ENCODE assay signal across 12 mouse cellular contexts in genomic region chr9:57597929-57598382, GRCm38 (mm10). TPM values are rescaled to one million over a fixed set of nuclear protein-coding genes. Genes with fewer than 3 reads are reported as not detected.
DNase-seq lines count a peak whose midpoint lies in the region; ATAC-seq lines count a peak whose summit lies in the region.
"Had no signal": no experiment of that assay in that cellular context is flagged by ENCODE, and none has a peak within 500 bp of the region (broad histone marks: within the 10 kb centered on the region; RNA-seq: fewer than 3 reads in every experiment).

No protein-coding gene starts in this region.

- peak; percentile 39 for DNase-seq in gastrocnemius, postnatal 10 days
- DNase-seq in gastrocnemius, adult 18-20 months (ENCODE audit: low spot score), result no peak
- no peak for DNase-seq in lung, postnatal 10 days
- no peak for DNase-seq in hindbrain, embryonic 14.5 days (ENCODE audit: low spot score)
- no peak for DNase-seq in ovary, postnatal 10 days (ENCODE audit: low spot score)

- H3K36me3 ChIP-seq in lung, embryonic 16.5 days (ENCODE audit: control insufficient read depth, insufficient read depth, low read length), result peaks cover 4% of the 10 kb centered on the region; the same call in 1 of the 2 replicates
- H3K36me3 ChIP-seq in hindbrain, embryonic 14.5 days (replicated peaks; ENCODE audit: control insufficient read depth, insufficient read depth), result peaks cover 26% of the 10 kb centered on the region
- H3K36me3 ChIP-seq in neural tube, embryonic 14.5 days (ENCODE audit: control insufficient read depth, insufficient read depth, low read length), result peaks cover 11% of the 10 kb centered on the region
- 0 out of 2 replicates have a peak, but pooled peaks cover under 1% of the 10 kb centered on the region for H3K36me3 ChIP-seq in intestine, embryonic 16.5 days (ENCODE audit: control insufficient read depth, insufficient read depth, low read length)

- 0 out of 2 replicates have a peak, but pooled peaks have one; percentile 13 for ATAC-seq in lung, embryonic 16.5 days (ENCODE audit: low read depth)
- 0 out of 2 replicates have a peak, but pooled peaks have one; percentile 10 for ATAC-seq in hindbrain, embryonic 14.5 days (ENCODE audit: low FRiP score)
- ATAC-seq in neural tube, embryonic 14.5 days (ENCODE audit: low read depth), result 0 out of 2 replicates have a peak, but pooled peaks have one; percentile 29
- no peak for ATAC-seq in intestine, embryonic 16.5 days
- ATAC-seq: Patski had no signal

- H3K4me3 ChIP-seq in lung, embryonic 16.5 days (ENCODE audit: low read length), result no peak overlapping the region
- H3K4me3 ChIP-seq in hindbrain, embryonic 14.5 days (replicated peaks; ENCODE audit: low read length), result no peak overlapping the region
- H3K4me3 ChIP-seq in neural tube, embryonic 14.5 days (ENCODE audit: low read depth, low read length), result no peak overlapping the region
- H3K4me3 ChIP-seq in intestine, embryonic 16.5 days (ENCODE audit: low read length), result no peak overlapping the region
- H3K4me3 ChIP-seq: hindbrain, embryonic 15.5 days; left cerebral cortex, adult 2 months; lung, embryonic 15.5 days had no signal

- no peak overlapping the region for H3K9ac ChIP-seq in lung, embryonic 16.5 days (ENCODE audit: low read length)
- H3K9ac ChIP-seq in hindbrain, embryonic 14.5 days, result no peak overlapping the region
- H3K9ac ChIP-seq in neural tube, embryonic 14.5 days (replicated peaks; ENCODE audit: low read depth, low read length), result no peak overlapping the region
- H3K9ac ChIP-seq in intestine, embryonic 16.5 days (ENCODE audit: low read depth, low read length), result no peak overlapping the region
- H3K9ac ChIP-seq: hindbrain, embryonic 15.5 days; lung, embryonic 15.5 days had no signal

- 20% methylated on average over 4 of the region's 4 CpGs for WGBS in lung, embryonic 16.5 days
- 23% methylated on average over 4 of the region's 4 CpGs for WGBS in hindbrain, embryonic 14.5 days
- WGBS in neural tube, embryonic 14.5 days, result 23% methylated on average over 4 of the region's 4 CpGs
- WGBS in intestine, embryonic 16.5 days, result 27% methylated on average over 4 of the region's 4 CpGs

- no peaks in the 10 kb centered on the region for H3K9me3 ChIP-seq in lung, embryonic 16.5 days (ENCODE audit: control insufficient read depth, low read length)
- H3K9me3 ChIP-seq in hindbrain, embryonic 14.5 days (ENCODE audit: control insufficient read depth, low read length), result no peaks in the 10 kb centered on the region
- no peaks in the 10 kb centered on the region for H3K9me3 ChIP-seq in neural tube, embryonic 14.5 days (ENCODE audit: control insufficient read depth, low read length)
- H3K9me3 ChIP-seq in intestine, embryonic 16.5 days (ENCODE audit: control insufficient read depth, low read length), result no peaks in the 10 kb centered on the region
- H3K9me3 ChIP-seq: hindbrain, embryonic 15.5 days; lung, embryonic 15.5 days had no signal

- peaks cover 14% of the 10 kb centered on the region for H3K4me1 ChIP-seq in lung, embryonic 16.5 days (replicated peaks; ENCODE audit: control insufficient read depth, insufficient read depth, low read length)
- H3K4me1 ChIP-seq in hindbrain, embryonic 14.5 days (replicated peaks; ENCODE audit: control insufficient read depth, insufficient read depth, low read length), result peaks cover 21% of the 10 kb centered on the region
- H3K4me1 ChIP-seq in neural tube, embryonic 14.5 days (ENCODE audit: control insufficient read depth, insufficient read depth, low read length), result no peaks in the 10 kb centered on the region
- H3K4me1 ChIP-seq in intestine, embryonic 16.5 days (ENCODE audit: control insufficient read depth, insufficient read depth, low read length), result peaks cover 27% of the 10 kb centered on the region

- no peak overlapping the region for H3K27ac ChIP-seq in lung, embryonic 16.5 days (ENCODE audit: low read length)
- no peak overlapping the region for H3K27ac ChIP-seq in hindbrain, embryonic 14.5 days
- H3K27ac ChIP-seq in neural tube, embryonic 14.5 days (ENCODE audit: low read depth, low read length), result no peak overlapping the region
- no peak overlapping the region for H3K27ac ChIP-seq in intestine, embryonic 16.5 days (ENCODE audit: low read length)
- H3K27ac ChIP-seq: hindbrain, embryonic 15.5 days; left cerebral cortex, adult 2 months; lung, embryonic 15.5 days had no signal

- no peak overlapping the region for H3K4me2 ChIP-seq in lung, embryonic 16.5 days (ENCODE audit: low read depth, low read length)
- no peak overlapping the region for H3K4me2 ChIP-seq in hindbrain, embryonic 14.5 days (replicated peaks)
- H3K4me2 ChIP-seq in neural tube, embryonic 14.5 days (ENCODE audit: low read depth, low read length), result no peak overlapping the region
- no peak overlapping the region for H3K4me2 ChIP-seq in intestine, embryonic 16.5 days (ENCODE audit: low read depth, low read length)
- H3K4me2 ChIP-seq: hindbrain, embryonic 15.5 days; lung, embryonic 15.5 days had no signal

- no peaks in the 10 kb centered on the region for H3K27me3 ChIP-seq in lung, embryonic 16.5 days (ENCODE audit: control insufficient read depth, insufficient read depth, low read depth, low read length)
- no peaks in the 10 kb centered on the region for H3K27me3 ChIP-seq in hindbrain, embryonic 14.5 days (ENCODE audit: control insufficient read depth, insufficient read depth, low read length)
- H3K27me3 ChIP-seq in neural tube, embryonic 14.5 days (ENCODE audit: control insufficient read depth, insufficient read depth, low read length), result no peaks in the 10 kb centered on the region
- no peaks in the 10 kb centered on the region for H3K27me3 ChIP-seq in intestine, embryonic 16.5 days (replicated peaks; ENCODE audit: control insufficient read depth, insufficient read depth, low read length)
- H3K27me3 ChIP-seq: hindbrain, embryonic 15.5 days; lung, embryonic 15.5 days; Patski had no signal

RNA-seq across cellular contexts. Expression of gene Cplx3, which starts 8.1 kb away (rescaled TPM):
- total RNA-seq in gastrocnemius, postnatal 10 days (2021), result not detected
- total RNA-seq in gastrocnemius, adult 18-20 months (2021), result not detected
- not detected in 2 replicates for polyA plus RNA-seq in lung, embryonic 16.5 days (2015; fragmentation: Nextera tagmentation; extraction: Ambion mirVana)
- 0.51 TPM in 1 of 2 replicates, not detected in the other for polyA plus RNA-seq in hindbrain, embryonic 14.5 days (2014; fragmentation: Nextera tagmentation; extraction: Ambion mirVana)
- polyA plus RNA-seq in neural tube, embryonic 14.5 days (2014; fragmentation: Nextera tagmentation; extraction: Ambion mirVana), result 0.13 TPM in 1 of 2 replicates, not detected in the other
- not detected in 2 replicates for polyA plus RNA-seq in intestine, embryonic 16.5 days (2015; fragmentation: Nextera tagmentation; extraction: Ambion mirVana)
- polyA plus RNA-seq: lung, embryonic 15.5 days had no signal

RNA-seq across cellular contexts. Expression of gene Ulk3, which starts 8.7 kb away (rescaled TPM):
- total RNA-seq in gastrocnemius, postnatal 10 days (2021), result 10 to 100 TPM in 1 of 2 experiments, 1 to 10 TPM in 1; 7.6 to 12.2 TPM
- 1 to 10 TPM; 3.3 to 3.8 TPM for total RNA-seq in gastrocnemius, adult 18-20 months (2021)
- polyA plus RNA-seq in lung, embryonic 16.5 days (2015; fragmentation: Nextera tagmentation; extraction: Ambion mirVana), result 17.3 and 17.9 TPM in 2 replicates
- polyA plus RNA-seq in hindbrain, embryonic 14.5 days (2014; fragmentation: Nextera tagmentation; extraction: Ambion mirVana), result 18.7 and 19.4 TPM in 2 replicates
- polyA plus RNA-seq in neural tube, embryonic 14.5 days (2014; fragmentation: Nextera tagmentation; extraction: Ambion mirVana), result 26.1 and 28.4 TPM in 2 replicates
- polyA plus RNA-seq in intestine, embryonic 16.5 days (2015; fragmentation: Nextera tagmentation; extraction: Ambion mirVana), result 18.0 and 19.0 TPM in 2 replicates

RNA-seq across cellular contexts. Expression of gene Lman1l, which starts 22.6 kb away (rescaled TPM):
- not detected for total RNA-seq in gastrocnemius, postnatal 10 days (2021)
- not detected for total RNA-seq in gastrocnemius, adult 18-20 months (2021)
- polyA plus RNA-seq in lung, embryonic 16.5 days (2015; fragmentation: Nextera tagmentation; extraction: Ambion mirVana), result not detected in 2 replicates
- not detected in 2 replicates for polyA plus RNA-seq in hindbrain, embryonic 14.5 days (2014; fragmentation: Nextera tagmentation; extraction: Ambion mirVana)
- not detected in 2 replicates for polyA plus RNA-seq in neural tube, embryonic 14.5 days (2014; fragmentation: Nextera tagmentation; extraction: Ambion mirVana)
- polyA plus RNA-seq in intestine, embryonic 16.5 days (2015; fragmentation: Nextera tagmentation; extraction: Ambion mirVana), result not detected in 2 replicates
- total RNA-seq: left cerebral cortex, adult 2 months had no signal
- polyA plus RNA-seq: hindbrain, embryonic 15.5 days; lung, embryonic 15.5 days had no signal

RNA-seq across cellular contexts. Expression of gene Scamp2, which starts 37.2 kb away (rescaled TPM):
- 10 to 100 TPM; 52.5 to 56.3 TPM for total RNA-seq in gastrocnemius, postnatal 10 days (2021)
- 10 to 100 TPM; 41.8 to 43.1 TPM for total RNA-seq in gastrocnemius, adult 18-20 months (2021)
- polyA plus RNA-seq in lung, embryonic 16.5 days (2015; fragmentation: Nextera tagmentation; extraction: Ambion mirVana), result 66.9 and 70.3 TPM in 2 replicates
- polyA plus RNA-seq in hindbrain, embryonic 14.5 days (2014; fragmentation: Nextera tagmentation; extraction: Ambion mirVana), result 44.0 and 45.0 TPM in 2 replicates
- 46.1 and 48.9 TPM in 2 replicates for polyA plus RNA-seq in neural tube, embryonic 14.5 days (2014; fragmentation: Nextera tagmentation; extraction: Ambion mirVana)
- polyA plus RNA-seq in intestine, embryonic 16.5 days (2015; fragmentation: Nextera tagmentation; extraction: Ambion mirVana), result 95.7 and 97.2 TPM in 2 replicates

RNA-seq across cellular contexts. Expression of gene Mpi, which starts 45.4 kb away (rescaled TPM):
- total RNA-seq in gastrocnemius, postnatal 10 days (2021), result 10 to 100 TPM; 87.2 to 96.9 TPM
- 10 to 100 TPM; 75.0 to 76.2 TPM for total RNA-seq in gastrocnemius, adult 18-20 months (2021)
- polyA plus RNA-seq in lung, embryonic 16.5 days (2015; fragmentation: Nextera tagmentation; extraction: Ambion mirVana), result 38.6 and 40.9 TPM in 2 replicates
- 54.7 and 60.0 TPM in 2 replicates for polyA plus RNA-seq in hindbrain, embryonic 14.5 days (2014; fragmentation: Nextera tagmentation; extraction: Ambion mirVana)
- polyA plus RNA-seq in neural tube, embryonic 14.5 days (2014; fragmentation: Nextera tagmentation; extraction: Ambion mirVana), result 60.7 and 62.1 TPM in 2 replicates
- polyA plus RNA-seq in intestine, embryonic 16.5 days (2015; fragmentation: Nextera tagmentation; extraction: Ambion mirVana), result 58.4 and 59.4 TPM in 2 replicates
